Mouse (Mus musculus) liver, embryonic 11.5 days (tissue): ENCODE measurements around the gene Zmat5. TPM values are rescaled to one million over a fixed set of nuclear protein-coding genes. Genes with fewer than 3 reads are reported as not detected.

Source experiments
- ATAC-seq: fragments of 200-750 bp; cut with Nextera tagmentation; replicated peaks from 2 replicates; pipeline ENCODE4 v1.8.0; 2017; ENCODE audit warnings: moderate number of reproducible peaks, mild to moderate bottlenecking, moderate TSS enrichment, moderate library complexity; ENCODE audit not compliant: low FRiP score
- DNase-seq: peaks from one replicate; pipeline ENCODE4 v3.0.0-alpha.2; 2017; ENCODE audit warnings: low spot score
- H3K27ac ChIP-seq: fragments of 300-500 bp; sonication (generic); 2 replicates; pipeline ENCODE4 v1.5.1; 2014; ENCODE audit warnings: mild to moderate bottlenecking, low read depth, low read length, control low read depth
- H3K27me3 ChIP-seq: fragments of 300-500 bp; sonication (generic); replicated peaks from 2 replicates; pipeline ENCODE4 v1.6.1; 2014; ENCODE audit warnings: low read length, mixed read lengths; ENCODE audit not compliant: control insufficient read depth, insufficient read depth
- H3K36me3 ChIP-seq: fragments of 300-500 bp; sonication (generic); 2 replicates; pipeline ENCODE4 v1.6.1; 2014; ENCODE audit warnings: mild to moderate bottlenecking, low read length, moderate library complexity, mixed read lengths; ENCODE audit not compliant: control insufficient read depth, insufficient read depth
- H3K4me1 ChIP-seq: fragments of 300-500 bp; sonication (generic); replicated peaks from 2 replicates; pipeline ENCODE4 v1.6.1; 2014; ENCODE audit warnings: low read length, mixed read lengths; ENCODE audit not compliant: control insufficient read depth, insufficient read depth
- H3K4me2 ChIP-seq: fragments of 300-500 bp; sonication (generic); 2 replicates; pipeline ENCODE4 v1.6.1; 2014; ENCODE audit warnings: mild to moderate bottlenecking, control low read depth, moderate library complexity
- H3K4me3 ChIP-seq: fragments of 300-500 bp; sonication (generic); 2 replicates; pipeline ENCODE4 v1.5.1; 2014; ENCODE audit warnings: low read depth, low read length, control low read depth
- H3K9ac ChIP-seq: fragments of 300-500 bp; sonication (generic); 2 replicates; pipeline ENCODE4 v1.6.1; 2014; ENCODE audit warnings: low read depth, low read length, control low read depth
- H3K9me3 ChIP-seq: fragments of 300-500 bp; sonication (generic); 2 replicates; pipeline ENCODE4 v1.6.1; 2016; ENCODE audit warnings: low read length, inconsistent platforms, mixed read lengths; ENCODE audit not compliant: control insufficient read depth
- WGBS: fragments of 180-500 bp; shearing (Covaris S2); extraction: QIAGEN DNeasy Blood & Tissue Kit; methylation state at CpG from one replicate; pipeline ENCODE4 v1.1.7; 2014; 5-methylcytosine and 5-hydroxymethylcytosine counted together
- polyA plus RNA-seq: library from polyadenylated mRNA; unstranded; fragments of >200 nt; fragmentation: Nextera tagmentation; extraction: Ambion mirVana; gene quantifications from 2 replicates; pipeline ENCODE4 v1.2.1, GENCODE M21; 2014

Gene Zmat5
- polyA plus RNA-seq, 1 experiment from 2014 or later, result 54.6 TPM

- ATAC-seq, result no peak
- no peaks in the 10 kb centered on the region for H3K36me3 ChIP-seq
- DNase-seq, result no peak
- H3K27me3 ChIP-seq, result peaks cover 24% of the 10 kb centered on the region
- H3K4me3 ChIP-seq, result no peak overlapping the region
- H3K9ac ChIP-seq, result no peak overlapping the region
- H3K27ac ChIP-seq, result no peak overlapping the region
- 12% methylated on average over 5 of the region's 5 CpGs for WGBS
- no peak overlapping the region for H3K4me2 ChIP-seq
- H3K4me1 ChIP-seq, result no peaks in the 10 kb centered on the region
- no peaks in the 10 kb centered on the region for H3K9me3 ChIP-seq
Measured at GRCm38 (mm10) chr11:4763631-4764030, 59.2 kb downstream of the Zmat5 start.

- no peaks in the 10 kb centered on the region for H3K36me3 ChIP-seq
- 56% methylated on average over 5 of the region's 5 CpGs for WGBS
- H3K4me3 ChIP-seq, result no peak overlapping the region
- ATAC-seq (no peak), DNase-seq (no peak)
- no peaks in the 10 kb centered on the region for H3K4me1 ChIP-seq
- H3K27me3 ChIP-seq, result peaks cover 24% of the 10 kb centered on the region
- no peak overlapping the region for H3K27ac ChIP-seq
- no peak overlapping the region for H3K9ac ChIP-seq
- no peak overlapping the region for H3K4me2 ChIP-seq
- H3K9me3 ChIP-seq, result no peaks in the 10 kb centered on the region
Measured at GRCm38 (mm10) chr11:4764476-4764875, 60.0 kb downstream of the Zmat5 start.

- Histone ChIP-seq H3K4me3 (no peak overlapping the region), H3K9me3 (no peaks in the 10 kb centered on the region), H3K4me1 (no peaks in the 10 kb centered on the region), H3K9ac (no peak overlapping the region), H3K36me3 (peaks cover 4% of the 10 kb centered on the region; the same call in 1 of the 2 replicates), H3K27me3 (no peaks in the 10 kb centered on the region), H3K4me2 (no peak overlapping the region), H3K27ac (no peak overlapping the region)
- DNase-seq, result no peak
- ATAC-seq, result no peak
- WGBS, result 84% methylated on average over 4 of the region's 4 CpGs
Measured at GRCm38 (mm10) chr11:4768399-4768798, 63.9 kb downstream of the Zmat5 start.

DNA sequence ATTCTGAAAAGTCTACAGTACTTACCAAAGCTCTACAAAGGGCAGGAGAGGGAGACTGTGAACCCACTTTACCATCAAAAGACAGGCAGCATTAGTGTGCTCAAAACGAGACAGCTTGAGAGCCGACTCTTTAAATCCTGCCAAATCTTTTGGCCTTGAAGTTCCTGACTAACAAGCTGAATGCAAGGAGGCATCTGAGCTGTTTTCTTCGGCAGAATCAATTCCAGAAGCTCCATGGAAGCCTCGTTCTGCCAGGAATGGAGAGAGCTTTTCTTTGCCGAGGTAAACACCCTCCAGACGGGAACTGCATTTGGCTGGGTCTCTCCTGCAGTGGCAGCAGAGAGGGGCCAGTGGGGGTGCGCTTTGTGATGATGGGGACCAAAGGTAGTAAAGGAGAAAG lies 64.8 kb downstream of the Zmat5 start:
- 81% methylated on average over 7 of the region's 7 CpGs for WGBS
- H3K9ac ChIP-seq, result no peak overlapping the region
- ATAC-seq (no peak), DNase-seq (no peak)
- H3K36me3 ChIP-seq, result peaks cover 4% of the 10 kb centered on the region; the same call in 1 of the 2 replicates
- no peaks in the 10 kb centered on the region for H3K9me3 ChIP-seq
- H3K4me2 ChIP-seq, result no peak overlapping the region
- no peaks in the 10 kb centered on the region for H3K27me3 ChIP-seq
- H3K27ac ChIP-seq, result no peak overlapping the region
- H3K4me1 ChIP-seq, result no peaks in the 10 kb centered on the region
- no peak overlapping the region for H3K4me3 ChIP-seq

DNA sequence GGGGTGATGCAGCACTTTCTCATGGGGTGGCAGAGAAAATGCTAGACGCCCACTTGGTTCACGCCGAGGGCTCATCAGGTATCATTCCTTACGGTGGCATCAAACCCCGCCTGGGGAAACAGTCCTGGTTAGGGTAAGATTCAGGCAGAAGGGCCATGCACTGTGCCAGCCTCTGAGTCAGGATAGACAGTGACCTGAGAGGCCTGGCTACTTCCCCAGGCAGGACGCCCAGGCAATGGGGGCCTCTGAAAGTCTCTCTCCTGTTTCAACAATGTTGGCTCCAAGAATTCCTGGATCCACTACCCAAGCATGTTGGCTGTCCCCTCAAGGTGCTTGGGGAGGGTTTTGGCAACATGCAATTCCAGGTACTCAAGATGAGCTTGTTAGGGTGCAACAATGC lies 65.4 kb downstream of the Zmat5 start:
- no peaks in the 10 kb centered on the region for H3K9me3 ChIP-seq
- peaks cover 4% of the 10 kb centered on the region; the same call in 1 of the 2 replicates for H3K36me3 ChIP-seq
- no peak overlapping the region for H3K27ac ChIP-seq
- ATAC-seq (no peak), DNase-seq (no peak)
- H3K9ac ChIP-seq, result no peak overlapping the region
- no peak overlapping the region for H3K4me3 ChIP-seq
- no peaks in the 10 kb centered on the region for H3K4me1 ChIP-seq
- WGBS, result 91% methylated on average over 6 of the region's 6 CpGs
- no peak overlapping the region for H3K4me2 ChIP-seq
- H3K27me3 ChIP-seq, result no peaks in the 10 kb centered on the region

- H3K9me3 ChIP-seq, result no peaks in the 10 kb centered on the region
- no peak for DNase-seq
- no peak overlapping the region for H3K4me2 ChIP-seq
- no peaks in the 10 kb centered on the region for H3K27me3 ChIP-seq
- no peaks in the 10 kb centered on the region for H3K4me1 ChIP-seq
- no peak for ATAC-seq
- H3K9ac ChIP-seq, result no peak overlapping the region
- no peak overlapping the region for H3K4me3 ChIP-seq
- H3K27ac ChIP-seq, result no peak overlapping the region
- peaks cover 9% of the 10 kb centered on the region; the same call in 1 of the 2 replicates for H3K36me3 ChIP-seq
- WGBS, result 83% methylated on average over 7 of the region's 7 CpGs
Measured at GRCm38 (mm10) chr11:4771756-4772155, 67.3 kb downstream of the Zmat5 start.

DNA sequence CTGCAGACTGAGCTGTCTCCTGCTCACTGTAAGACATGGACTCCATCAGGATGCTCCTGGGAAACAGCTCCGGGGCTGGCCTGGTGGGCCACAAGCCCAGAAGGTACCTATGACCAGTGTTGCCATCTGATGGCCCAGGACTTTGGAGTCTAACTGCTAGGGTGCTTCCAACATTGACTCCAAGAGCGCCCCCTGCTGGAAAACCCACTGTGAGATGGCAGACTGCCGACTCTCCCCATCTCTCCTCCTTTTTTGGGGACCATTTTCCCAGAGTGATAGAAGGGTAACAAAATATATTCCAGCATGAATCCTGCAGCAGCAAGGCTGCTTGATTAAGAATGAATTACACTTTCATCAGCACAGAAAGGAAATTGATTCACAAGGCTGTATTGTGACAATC lies 68.4 kb downstream of the Zmat5 start:
- peaks cover 12% of the 10 kb centered on the region; the same call in 1 of the 2 replicates for H3K36me3 ChIP-seq
- H3K27me3 ChIP-seq, result no peaks in the 10 kb centered on the region
- ATAC-seq (no peak), DNase-seq (no peak)
- H3K9me3 ChIP-seq, result no peaks in the 10 kb centered on the region
- H3K4me3 ChIP-seq, result no peak overlapping the region
- H3K27ac ChIP-seq, result no peak overlapping the region
- no peaks in the 10 kb centered on the region for H3K4me1 ChIP-seq
- H3K4me2 ChIP-seq, result no peak overlapping the region
- no peak overlapping the region for H3K9ac ChIP-seq
- 42% methylated on average over 3 of the region's 3 CpGs for WGBS

GRCm38 (mm10) chr11:4780927-4781326 lies 76.4 kb downstream of the Zmat5 start:
- no peak for DNase-seq
- Histone ChIP-seq H3K9me3 (no peaks in the 10 kb centered on the region), H3K4me3 (no peak overlapping the region), H3K4me1 (no peaks in the 10 kb centered on the region), H3K27me3 (no peaks in the 10 kb centered on the region), H3K27ac (no peak overlapping the region), H3K36me3 (peaks cover 26% of the 10 kb centered on the region; the same call in 1 of the 2 replicates), H3K9ac (no peak overlapping the region), H3K4me2 (no peak overlapping the region)
- ATAC-seq, result no peak
- 76% methylated on average over 3 of the region's 3 CpGs for WGBS

DNA sequence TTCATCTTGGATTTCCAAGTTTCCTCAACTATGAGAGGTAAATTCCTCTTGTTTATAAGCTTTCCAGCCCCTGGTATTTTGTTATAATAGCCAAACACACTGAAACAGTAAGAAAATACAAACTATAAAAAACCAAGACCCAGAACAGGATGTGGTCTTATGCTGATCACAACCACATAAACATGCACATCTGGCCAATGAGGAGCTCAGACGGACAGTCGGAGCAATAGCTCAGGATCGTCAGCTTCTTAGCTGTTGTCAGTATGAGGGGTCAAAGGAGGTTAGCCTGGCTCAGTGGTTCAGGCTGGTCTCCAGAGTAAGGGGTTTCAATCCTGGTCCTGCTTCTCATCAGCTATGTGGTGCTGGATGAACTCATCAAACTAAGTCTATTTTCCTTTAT lies 78.6 kb downstream of the Zmat5 start:
- H3K4me1 ChIP-seq, result no peaks in the 10 kb centered on the region
- H3K27me3 ChIP-seq, result no peaks in the 10 kb centered on the region
- H3K9ac ChIP-seq, result no peak overlapping the region
- ATAC-seq, result no peak
- peaks cover 24% of the 10 kb centered on the region; the same call in 1 of the 2 replicates for H3K36me3 ChIP-seq
- no peak overlapping the region for H3K4me3 ChIP-seq
- no peaks in the 10 kb centered on the region for H3K9me3 ChIP-seq
- no peak overlapping the region for H3K27ac ChIP-seq
- H3K4me2 ChIP-seq, result no peak overlapping the region
- WGBS, result 73% methylated on average over 3 of the region's 3 CpGs
- no peak for DNase-seq
